Mouse (Mus musculus) gonadal fat pad, adult 2 months (tissue): Measurements from ENCODE around the gene Col13a1. TPM values are rescaled to one million over a fixed set of nuclear protein-coding genes. Genes with fewer than 3 reads are reported as not detected.

Experiments used
- DNase-seq: peaks from one replicate; pipeline ENCODE4 v3.0.0-alpha.2; 2012; ENCODE audit warnings: low read depth
- polyA plus RNA-seq: library from polyadenylated mRNA; depleted of rRNA; stranded (reverse); fragments of >200 nt; gene quantifications from 2 replicates; pipeline ENCODE4 v1.2.3, GENCODE M21; 2012; rRNA removed

Col13a1 gene
- polyA plus RNA-seq: 0.97 and 1.8 TPM in 2 replicates

DNA sequence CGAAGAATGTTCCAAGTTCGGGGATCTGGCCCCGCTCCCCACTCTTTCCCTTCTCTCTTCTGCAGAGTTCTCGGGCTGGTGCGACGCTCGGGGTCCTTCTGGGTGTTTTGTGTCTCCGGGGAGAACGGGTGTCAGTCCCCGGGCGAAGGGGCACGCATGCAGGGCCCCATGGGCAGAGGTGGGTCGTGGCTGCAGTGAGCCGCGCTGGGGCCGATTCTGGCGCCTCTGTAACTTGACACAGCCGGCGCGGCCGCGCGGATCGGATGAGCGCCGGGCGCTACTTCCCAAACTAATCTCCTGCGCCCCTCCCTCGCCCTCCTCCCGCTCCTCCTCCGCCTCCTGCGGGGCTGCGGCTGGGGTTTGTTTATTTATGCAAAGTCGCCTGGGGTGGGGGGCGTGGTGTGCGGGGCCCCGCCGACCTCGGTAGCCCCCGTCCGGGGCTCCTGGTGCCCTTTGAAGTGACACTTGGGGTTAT lies at the start of gene Col13a1:
Gene Col13a1 (minus strand): TSS at position 243 of the 475 bp plus-strand sequence.
- DNase-seq: no peak

DNA sequence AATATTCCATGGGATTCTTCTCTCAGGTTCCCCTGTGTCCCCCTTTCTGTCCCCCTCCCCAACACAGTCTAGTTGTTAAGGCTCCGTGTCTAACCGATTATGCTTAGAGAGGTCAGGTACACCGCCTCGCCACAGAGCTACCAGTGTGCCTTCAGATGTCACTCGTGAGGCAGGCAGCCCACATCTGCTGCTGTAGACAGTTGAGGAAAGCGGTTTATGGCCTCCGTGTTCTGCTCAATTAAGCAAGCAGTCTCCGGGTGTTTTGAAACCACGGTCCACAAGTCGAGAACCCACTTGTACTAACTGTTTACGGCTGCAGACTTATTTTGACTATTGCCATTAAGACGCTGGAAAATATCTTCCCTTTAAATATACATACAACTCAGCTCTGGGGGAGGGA lies 48.8 kb upstream of the Col13a1 start:
- no peak for DNase-seq

DNA sequence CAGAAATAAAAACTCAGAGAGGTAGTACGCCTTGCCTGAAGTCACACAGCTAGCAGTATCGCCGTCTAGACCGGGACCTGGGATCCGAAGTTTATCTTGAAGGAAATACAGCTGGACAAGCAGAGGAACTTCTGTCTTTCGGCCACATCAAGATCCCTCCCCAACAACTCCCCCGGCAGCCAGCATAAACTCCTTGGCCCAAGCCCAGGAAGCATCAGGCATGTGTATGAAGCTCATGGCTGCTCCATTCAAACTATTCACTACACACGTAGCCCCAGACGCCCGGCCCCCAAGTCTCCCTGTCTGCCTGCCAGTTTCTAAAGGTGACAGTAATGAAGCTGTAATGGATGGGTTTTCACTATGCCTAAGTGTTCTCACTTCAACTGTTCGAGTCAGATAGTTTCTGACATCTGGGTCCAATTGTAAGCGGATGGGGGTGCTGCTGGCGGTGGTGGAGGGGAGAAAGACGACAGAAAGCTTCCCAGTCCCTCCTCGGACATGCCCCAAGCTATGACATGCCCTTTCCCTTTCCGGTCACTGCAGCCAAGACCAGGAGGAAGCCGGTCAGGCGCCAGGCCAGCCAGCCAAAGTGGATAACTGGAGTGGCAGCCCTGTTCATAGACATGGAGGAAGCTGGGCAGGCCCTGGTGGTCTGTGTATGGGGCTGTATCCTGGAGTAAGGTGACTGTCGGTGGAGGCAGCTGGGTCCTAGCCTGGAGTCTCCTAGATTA lies 45.1 kb upstream of the Col13a1 start:
- no peak for DNase-seq

DNA sequence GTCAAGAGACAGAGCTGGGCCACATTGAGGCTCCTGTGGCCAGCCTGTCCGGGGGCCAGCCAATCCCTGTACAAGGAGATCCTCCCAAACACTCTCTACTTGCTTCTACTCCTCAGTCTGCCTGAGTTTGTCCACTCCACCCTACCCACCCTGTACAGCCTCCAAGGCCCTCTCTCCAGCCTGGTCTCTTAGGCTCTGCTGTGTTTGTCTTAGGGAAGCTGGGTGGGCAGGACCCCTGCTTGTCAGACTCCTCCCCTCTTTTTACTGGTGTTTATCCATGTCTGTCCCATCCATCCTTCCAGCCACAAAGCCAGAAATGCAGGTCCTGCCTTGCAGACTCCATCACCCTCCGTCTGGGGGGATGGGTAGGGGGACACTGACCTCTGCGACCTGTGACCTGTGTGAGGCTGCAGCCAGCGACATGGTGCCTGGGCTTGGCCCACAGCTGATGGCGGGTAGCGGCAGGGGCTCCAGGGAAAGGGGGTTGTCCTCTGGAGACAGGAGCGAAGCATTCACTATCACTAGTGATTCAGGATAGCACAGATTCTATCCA lies 41.2 kb upstream of the Col13a1 start:
- no peak for DNase-seq

DNA sequence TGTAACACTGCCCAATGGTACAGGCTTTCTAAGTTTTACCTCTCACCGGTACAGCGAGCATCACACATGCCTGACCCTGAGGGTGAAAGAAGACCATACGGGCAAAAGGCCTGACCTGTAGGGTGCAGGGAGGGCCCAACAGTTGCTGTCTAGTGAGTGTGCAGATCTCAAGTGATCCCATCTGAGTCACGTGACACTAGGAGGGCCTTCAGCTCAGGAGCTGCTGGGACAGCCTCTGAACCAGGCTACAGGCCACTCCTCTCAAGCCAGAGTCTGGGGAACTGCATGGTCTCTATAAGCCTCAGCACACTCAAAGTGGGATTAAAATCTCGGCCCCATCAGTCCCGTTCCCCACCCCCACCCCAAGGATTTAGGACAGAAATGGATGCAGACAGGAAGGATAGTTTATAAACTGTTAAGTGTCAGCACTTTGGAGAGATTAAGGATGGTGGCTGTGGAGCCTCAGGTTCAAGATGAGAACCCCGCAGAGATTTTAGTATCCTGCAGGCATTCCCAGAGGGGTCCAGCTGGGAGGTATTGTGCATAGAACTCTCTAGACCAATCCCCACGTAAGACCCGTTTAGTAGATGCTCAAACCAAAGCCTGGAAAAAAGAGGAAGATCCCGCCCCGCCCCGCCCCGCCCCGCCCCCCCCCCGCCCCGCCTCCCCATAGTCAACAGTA lies 40.6 kb upstream of the Col13a1 start:
- DNase-seq: no peak

DNA sequence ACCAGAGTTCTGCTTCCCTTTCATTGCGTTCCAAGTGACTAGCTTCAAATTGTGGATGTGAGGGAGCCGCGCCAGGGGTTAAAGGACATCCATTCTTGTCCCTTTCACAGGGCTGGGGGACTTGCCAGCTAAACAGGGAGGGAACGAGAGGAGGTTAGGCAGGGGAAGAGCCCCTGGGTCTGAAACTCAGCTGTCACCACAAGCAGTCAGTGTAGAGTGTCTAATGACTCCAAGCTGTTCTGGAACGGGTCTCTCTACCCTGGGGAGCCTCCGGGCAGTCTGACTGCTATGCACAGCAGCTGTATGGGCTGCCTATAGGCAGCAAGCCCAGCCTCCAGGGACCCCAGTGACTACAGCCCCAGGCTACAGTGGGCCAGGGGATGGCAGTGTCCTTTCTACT lies 38.0 kb upstream of the Col13a1 start:
- no peak for DNase-seq

DNA sequence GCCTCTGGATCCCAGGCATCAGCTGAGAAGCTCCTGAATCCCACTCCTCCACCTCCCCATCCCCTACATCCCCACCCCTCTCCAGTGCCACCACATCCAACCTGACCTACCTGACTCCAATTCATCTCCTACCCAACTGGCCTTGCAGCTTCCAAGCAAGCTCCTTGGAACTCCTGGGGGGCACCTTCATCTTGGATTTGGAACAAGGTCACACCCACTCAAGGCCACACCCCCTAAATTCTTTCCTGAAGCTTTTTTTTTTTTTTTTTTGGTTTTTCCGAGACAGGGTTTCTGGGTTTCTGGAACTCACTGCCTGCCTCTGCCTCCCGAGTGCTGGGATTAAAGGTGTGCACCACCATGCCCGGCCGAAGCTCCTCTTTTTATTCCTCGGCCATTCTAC lies 34.3 kb upstream of the Col13a1 start:
- DNase-seq: no peak

DNA sequence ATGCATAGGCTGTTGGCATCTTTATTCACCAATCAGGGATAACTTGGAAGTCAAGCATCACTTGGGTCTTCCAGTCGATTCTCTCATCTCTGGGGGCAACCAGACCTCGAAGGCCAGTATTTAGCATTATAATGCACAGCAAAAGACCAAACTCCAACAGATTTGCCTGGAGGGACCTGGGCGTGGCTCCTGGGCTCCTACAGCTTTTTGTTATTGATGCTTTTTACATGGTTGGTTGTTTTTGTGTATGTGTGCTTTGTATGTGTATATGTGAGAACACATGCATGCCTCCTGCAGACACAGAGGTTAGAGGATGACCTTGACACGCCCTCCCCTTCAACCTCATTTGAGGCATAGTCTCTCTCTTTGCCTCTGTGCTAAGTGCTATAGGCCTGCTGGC lies 33.5 kb upstream of the Col13a1 start:
- DNase-seq: no peak

DNA sequence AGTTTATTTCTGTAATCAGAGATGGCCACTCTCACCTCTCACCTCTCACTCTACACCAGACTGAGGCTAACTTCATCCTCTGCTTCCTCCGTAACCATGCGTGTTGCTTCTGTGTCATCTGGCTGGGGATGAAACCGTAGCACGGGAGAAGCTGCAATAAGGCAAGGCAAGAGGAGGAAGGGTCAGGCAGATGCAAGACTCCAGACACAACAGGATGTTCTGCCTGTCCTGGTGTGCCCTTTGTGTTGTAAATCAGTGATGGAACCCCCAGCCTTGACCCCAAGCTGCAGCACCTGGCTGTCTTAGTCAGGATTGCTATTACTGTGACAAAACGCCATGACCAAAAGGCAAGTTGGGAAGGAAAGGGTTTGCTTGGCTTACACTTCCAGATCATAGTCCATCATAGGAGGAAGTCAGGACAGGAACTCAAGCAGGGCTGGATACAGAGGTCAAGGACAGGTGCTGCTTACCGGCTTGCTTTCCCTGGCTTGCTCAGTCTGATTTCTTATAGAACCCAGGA lies 31.1 kb upstream of the Col13a1 start:
- no peak for DNase-seq

DNA sequence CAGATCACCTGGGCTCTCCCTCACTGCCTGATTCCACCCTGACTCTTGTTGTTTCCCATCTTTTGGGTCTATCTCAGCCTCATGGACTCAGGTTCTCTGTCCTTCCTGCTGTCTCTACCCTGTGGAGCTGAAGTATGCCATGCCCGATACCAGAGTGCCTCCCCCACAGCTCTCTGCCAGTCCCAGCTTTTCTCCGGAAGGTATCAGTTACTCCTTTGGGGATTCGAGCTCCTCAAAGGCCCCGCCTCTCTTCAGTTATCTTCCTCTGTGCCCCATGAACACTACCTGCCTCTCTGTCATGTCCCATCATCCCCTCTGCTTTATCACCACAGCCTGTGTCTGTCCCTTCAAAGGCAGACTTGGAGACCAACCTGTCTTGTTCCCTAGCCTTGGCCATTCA lies 29.1 kb upstream of the Col13a1 start:
- DNase-seq: no peak

DNA sequence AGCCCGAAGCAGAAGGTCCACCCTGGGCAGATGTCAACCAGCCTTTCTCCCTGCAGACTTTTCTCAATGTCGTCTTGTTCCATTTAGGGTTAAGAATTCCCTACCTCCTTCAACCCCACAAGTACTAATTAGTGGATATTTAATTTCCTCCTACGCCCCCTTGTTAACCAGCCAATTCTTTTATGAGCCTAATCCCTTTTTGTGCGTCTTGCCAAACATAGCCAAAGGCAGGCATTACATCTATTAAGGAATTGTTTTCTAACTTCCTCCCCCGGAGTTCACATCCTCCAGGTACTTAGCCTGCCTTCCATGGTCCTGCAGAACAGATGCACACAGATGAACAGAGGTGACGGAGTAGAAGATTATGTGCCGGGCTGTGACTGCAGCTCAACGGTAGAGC lies 27.5 kb upstream of the Col13a1 start:
- DNase-seq: peak; percentile 84

DNA sequence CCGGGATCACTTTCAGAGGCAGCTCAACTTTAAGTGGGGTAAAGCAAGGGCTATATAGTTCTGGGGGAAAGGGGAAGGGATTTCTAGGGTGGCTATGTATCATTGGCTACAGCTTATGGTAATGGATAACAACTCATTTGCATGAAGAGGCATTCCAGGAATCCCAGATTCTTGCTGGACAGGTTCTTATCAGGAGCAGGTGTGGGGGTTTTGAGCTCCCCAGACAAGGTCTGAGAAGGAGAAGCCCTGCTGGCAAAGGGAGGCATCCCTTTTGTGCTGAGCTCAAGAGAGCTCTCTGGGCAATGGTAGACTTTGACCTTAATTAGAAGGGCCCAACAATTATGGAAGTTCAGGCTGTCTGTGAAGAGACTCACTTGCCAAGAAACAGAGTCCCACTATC lies 21.3 kb upstream of the Col13a1 start:
- no peak for DNase-seq

DNA sequence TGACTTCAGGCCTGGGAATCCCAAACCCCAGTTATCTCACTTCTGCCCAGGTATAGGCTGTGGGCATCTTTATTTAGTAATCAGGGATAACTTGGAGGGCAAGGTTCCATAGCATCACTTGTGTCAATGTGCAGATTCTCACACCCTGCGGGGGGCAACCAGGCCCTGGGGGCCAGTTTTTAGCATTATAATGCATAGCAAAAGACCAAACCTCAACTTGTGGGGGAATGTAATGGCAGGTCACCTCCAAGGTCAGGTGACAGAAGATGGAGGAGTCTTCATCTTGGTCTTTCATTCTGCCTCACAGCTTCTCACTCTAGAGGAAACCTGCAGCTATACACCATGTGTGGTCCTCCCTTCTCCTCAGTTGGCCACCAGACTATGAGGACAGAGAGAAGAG lies 20.9 kb upstream of the Col13a1 start:
- no peak for DNase-seq

DNA sequence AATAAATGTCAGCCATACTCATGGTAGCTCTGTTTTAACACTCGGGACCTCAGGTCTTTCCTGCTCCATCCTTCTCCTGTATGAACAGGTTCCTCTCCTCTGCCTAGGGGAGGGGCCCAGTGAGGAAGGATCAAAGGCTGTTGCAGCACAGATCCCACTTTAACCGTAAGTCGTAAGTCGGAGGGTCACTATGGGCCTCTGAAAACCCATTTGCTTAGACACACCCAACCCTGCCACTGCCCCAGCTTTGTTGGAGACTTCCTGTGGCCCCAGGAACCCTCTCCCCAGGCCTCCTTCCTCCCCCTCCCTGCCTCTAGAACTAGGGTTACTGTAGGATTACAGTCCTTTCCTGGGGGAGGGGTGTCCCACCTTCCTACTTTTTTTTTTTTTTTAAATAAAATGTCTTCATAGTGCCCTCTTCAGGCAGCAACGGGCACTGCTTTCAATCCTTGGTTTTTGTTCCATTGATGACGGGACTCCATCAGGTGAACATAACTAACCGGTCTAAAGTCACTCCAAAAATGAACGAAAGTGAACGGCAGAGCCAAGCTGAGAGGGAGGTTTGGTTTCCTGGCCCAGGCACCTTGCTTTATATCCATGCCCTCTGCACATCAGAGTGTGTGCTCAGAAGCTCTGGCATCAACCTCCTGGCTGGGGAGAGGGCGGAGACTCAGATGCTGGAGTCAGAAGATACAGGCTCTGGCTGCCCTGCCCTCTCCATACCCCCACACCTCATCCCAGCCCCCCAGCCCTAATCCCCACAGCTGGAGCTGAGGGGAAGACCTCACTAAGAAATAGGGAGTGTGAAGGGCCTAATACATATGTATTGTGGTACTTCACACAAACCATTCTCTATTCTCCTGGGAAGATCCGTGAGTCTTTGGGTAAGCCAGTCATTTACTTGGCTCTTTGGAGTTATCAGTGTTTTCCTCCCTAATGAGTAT lies 12.8 kb upstream of the Col13a1 start:
- no peak for DNase-seq

DNA sequence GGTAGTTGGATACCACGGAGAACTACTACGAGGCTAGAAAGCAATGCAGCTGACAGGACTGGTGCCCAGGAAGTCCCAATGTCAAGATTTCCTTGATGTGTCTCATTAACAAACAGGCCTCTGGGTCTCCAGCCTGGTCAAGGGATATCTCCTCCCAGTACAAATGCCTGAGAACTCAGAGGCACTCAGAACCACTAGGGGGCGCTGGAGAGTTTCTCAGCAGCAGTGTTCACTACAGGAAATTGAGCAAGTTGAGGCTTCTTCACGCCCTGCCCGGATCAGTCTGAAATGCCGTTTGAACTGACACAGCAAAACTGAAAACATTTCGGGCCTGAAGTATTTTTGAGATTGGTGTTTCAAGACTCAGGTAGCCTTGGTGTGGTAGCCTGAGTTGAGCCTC lies 1.5 kb upstream of the Col13a1 start:
- DNase-seq: peak; percentile 23

DNA sequence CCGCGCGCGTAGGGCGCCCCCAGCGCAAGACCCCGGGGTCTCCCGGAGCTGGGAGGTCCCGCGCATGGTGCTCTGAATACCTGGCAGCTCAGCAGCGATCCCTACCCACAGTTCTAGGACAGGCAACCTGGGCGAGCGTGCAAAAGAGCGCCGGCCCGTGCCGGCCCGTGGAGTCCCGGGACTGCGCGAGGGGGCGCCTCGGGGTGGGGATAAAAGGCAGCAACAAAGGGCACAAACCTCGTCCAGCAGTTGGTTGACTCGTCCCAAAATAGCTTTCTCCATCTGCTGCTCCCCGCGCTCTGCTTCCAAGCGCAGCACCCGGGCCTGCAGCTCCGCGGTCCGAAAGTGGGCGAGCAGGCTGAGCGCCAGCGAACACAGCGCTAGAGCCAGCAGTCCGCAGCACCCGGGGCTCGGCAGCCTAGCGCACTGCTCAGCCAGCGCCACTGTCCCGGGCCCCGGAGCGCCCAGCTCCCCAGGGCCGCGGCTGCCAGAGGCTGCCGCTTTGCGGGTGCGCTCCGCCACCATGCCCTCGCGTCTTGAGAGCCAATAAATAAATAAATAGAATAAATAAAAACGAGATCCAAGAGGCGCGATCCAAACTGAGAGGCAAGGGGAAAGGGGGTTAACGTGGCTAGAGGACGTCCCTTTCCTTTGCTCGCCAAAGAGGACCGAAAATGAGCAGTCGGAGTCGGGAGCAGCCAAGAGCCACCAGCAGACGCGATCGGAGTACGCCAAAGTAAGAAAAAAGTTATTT lies 619 bp downstream of the Col13a1 start:
- DNase-seq: no peak

DNA sequence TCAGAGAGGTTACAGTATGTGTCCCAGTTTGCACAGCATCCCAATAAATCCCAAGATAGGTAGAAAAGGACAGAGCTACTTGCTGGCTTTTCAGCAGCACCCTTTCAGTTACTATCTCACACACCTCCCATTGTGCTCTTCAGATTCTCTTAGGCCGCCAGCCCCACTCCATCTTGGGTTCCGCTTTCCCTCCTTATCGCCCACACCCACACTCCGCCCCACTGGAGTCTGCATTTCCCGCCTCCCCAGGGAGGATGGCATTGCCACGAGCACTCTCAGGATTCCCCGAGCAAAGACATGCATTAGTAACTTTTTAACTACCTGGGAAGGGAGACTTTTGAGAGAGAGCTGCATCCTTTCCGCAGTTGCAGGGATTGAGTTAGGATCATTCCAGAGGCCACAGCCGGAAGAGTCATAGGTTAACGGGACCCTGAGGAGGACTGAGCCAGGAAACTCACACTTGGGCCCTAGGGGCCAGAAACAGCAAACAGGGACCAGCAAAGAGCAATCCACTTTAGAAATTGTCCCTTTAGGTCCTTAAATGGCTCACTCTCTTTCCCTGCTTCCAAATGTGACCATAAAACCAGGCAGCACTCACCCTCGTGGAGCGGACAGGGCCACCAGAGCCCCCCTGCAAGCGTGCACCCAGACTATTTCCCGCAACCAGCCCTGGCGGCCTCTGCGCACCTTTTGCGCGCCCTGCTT lies 1.4 kb downstream of the Col13a1 start:
- no peak for DNase-seq

DNA sequence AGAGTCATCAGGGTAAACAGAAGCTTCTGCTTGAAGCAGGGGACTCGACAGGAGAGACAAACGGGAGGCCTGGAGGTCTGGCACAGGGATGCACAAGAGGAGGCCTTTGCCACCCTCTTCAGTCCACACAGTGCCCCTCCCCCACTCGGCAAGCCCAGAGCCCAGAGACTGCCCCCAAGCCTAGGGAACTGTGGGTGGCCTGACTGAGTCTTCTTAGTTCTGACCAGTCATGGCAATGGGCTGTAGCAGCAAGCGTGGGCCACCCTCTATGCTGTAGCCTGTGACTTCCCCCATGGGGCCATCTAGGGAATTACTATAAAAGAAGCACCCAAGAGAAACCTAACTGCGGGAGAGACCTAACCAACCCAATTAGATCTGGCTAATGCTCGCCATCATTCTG lies 1.9 kb downstream of the Col13a1 start:
- no peak for DNase-seq

DNA sequence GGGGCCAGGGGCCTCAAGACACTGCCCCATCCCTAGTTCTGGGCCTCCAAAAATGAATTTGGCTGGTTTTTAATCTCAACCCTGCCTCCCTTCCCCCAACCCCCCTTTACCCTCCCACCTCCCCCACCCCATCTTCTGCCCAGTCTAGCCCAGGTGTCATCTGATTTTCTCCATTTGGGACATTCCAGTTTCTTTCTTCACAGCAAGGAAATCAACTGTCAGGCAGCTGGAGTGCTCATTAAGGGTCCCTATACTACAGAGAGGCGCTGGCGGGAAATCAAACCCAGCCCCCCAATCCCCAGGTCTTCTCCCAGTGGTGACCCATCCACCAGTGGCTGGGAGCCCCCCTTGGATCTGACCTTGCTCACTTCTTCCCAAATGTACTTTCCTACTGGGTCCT lies 4.3 kb downstream of the Col13a1 start:
- no peak for DNase-seq

DNA sequence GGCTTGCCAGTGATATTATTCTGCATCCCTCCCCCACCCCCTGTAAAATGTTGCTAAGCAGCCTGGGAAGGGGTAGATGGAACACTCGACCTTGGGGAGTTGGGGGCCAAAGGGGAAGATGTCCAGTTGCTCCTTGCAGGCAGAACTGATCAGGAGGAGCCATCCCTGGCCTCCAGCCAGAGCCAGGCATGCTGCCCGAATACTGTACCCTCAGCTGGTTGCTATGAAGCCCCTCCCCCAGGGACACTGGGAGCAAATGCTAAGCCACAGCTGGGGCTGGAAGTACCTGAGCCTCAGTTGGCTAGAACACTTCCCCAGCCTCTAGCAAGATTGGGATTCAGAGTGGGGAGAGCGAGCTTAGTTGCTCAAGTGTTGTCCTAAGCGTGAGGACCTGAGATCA lies 6.9 kb downstream of the Col13a1 start:
- DNase-seq: no peak
